Mouse (Mus musculus) frontal cortex, adult 2 months (tissue): ENCODE results near the gene Hoxa7. TPM values are rescaled to one million over a fixed set of nuclear protein-coding genes. Genes with fewer than 3 reads are reported as not detected.

Experiments used
- DNase-seq, 2 experiments: peaks; one replicate each; pipeline ENCODE4 v3.0.0; 2022; ENCODE audit warnings: low spot score in 1 of 2; ENCODE audit errors: extremely low spot score in 1 of 2
- polyA plus RNA-seq: library from polyadenylated mRNA; depleted of rRNA; stranded (reverse); fragments of >200 nt; gene quantifications from 2 replicates; pipeline ENCODE4 v1.2.3, GENCODE M21; 2012; rRNA removed

Gene Hoxa7
- polyA plus RNA-seq, 1 experiment: not detected

GRCm38 (mm10) chr6:52164626-52165440, 56.8 kb downstream of the Hoxa7 start, which contains the start of gene Hoxa2:
Gene Hoxa2 (minus strand): TSS chr6:52164831.
- no peak for DNase-seq

Other genes with a start within 250 kb of the Hoxa7 start
- 8.8 and 12.8 TPM in 2 replicates for gene Skap2, start 209.3 kb downstream of the Hoxa7 start, polyA plus RNA-seq
- 0.04 TPM in 1 of 2 replicates, not detected in the other for gene Hoxa1, start 63.5 kb downstream of the Hoxa7 start, polyA plus RNA-seq
- not detected in 2 replicates for gene Hoxa2, start 57.0 kb downstream of the Hoxa7 start, polyA plus RNA-seq
- gene 5730596B20Rik, start 44.4 kb downstream of the Hoxa7 start, polyA plus RNA-seq: not detected in 2 replicates
- gene Hoxa4, start 30.1 kb downstream of the Hoxa7 start, polyA plus RNA-seq: 0.06 TPM in 1 of 2 replicates, not detected in the other
- gene Hoxa5, start 17.3 kb downstream of the Hoxa7 start, polyA plus RNA-seq: 0.11 TPM in 1 of 2 replicates, not detected in the other
- not detected in 2 replicates for gene Hoxa6, start 13.1 kb downstream of the Hoxa7 start, polyA plus RNA-seq
- not detected in 2 replicates for gene Hoxa3, start 8.5 kb downstream of the Hoxa7 start, polyA plus RNA-seq
- not detected in 2 replicates for gene Gm28308, start 8.5 kb downstream of the Hoxa7 start, polyA plus RNA-seq
- not detected in 2 replicates for gene Hoxa9, start 9.2 kb upstream of the Hoxa7 start, polyA plus RNA-seq
- gene Hoxa10, start 19.0 kb upstream of the Hoxa7 start, polyA plus RNA-seq: 0.27 TPM in 1 of 2 replicates, not detected in the other
- 0.04 and 0.21 TPM in 2 replicates for gene Hoxa11, start 24.0 kb upstream of the Hoxa7 start, polyA plus RNA-seq
- not detected in 2 replicates for gene Hoxa13, start 39.0 kb upstream of the Hoxa7 start, polyA plus RNA-seq
- not detected in 2 replicates for gene Evx1, start 91.6 kb upstream of the Hoxa7 start, polyA plus RNA-seq